Mouse (Mus musculus): Measurements from ENCODE around the gene Gtf2e1.
A peak's percentile ranks its signal among the peaks of the same experiment; 100 is the strongest.

The Gtf2e1 gene

DNA sequence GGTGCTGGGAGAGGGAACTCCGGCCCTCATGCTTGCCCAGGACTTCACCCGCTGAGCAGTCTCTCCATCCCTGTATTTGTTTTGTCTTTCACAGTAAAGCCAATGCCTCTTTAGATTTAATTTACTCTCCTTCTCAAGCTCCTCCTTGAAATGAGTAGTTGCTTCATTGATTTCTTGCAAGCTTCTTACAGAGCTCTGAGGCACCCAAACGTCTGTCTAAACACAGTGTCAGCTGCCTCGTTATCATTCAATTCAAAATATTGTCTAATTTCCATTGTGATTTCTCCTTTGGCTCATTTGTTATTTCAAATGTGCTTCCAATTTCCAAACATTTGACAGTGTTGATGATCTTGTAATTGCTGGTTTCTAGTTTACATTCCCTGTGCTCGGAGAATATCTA, 6.7 kb upstream of the Gtf2e1 start:
- ATAC-seq (ENCODE audit: low TSS enrichment): no peak

DNA sequence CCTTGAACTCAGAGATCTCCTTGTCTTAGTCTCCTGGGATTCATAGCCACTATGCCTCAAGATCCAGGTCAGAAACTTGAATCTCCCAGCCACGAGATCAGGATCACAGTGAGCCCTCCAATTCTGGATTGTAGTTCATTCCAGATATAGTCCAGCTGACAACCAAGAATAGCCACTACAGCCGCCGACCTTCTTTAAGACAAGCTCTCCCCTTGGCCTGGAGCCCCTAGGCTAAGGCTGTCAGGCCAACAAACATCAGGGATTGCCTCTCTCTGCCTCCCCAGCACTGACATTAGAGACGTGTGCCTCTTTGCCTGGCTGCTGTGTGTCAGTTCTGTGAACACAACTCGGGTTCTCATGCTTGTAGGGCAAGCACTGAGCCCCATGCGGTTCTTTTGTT, 1.2 kb upstream of the Gtf2e1 start:
- no peak for ATAC-seq (ENCODE audit: low TSS enrichment)

DNA sequence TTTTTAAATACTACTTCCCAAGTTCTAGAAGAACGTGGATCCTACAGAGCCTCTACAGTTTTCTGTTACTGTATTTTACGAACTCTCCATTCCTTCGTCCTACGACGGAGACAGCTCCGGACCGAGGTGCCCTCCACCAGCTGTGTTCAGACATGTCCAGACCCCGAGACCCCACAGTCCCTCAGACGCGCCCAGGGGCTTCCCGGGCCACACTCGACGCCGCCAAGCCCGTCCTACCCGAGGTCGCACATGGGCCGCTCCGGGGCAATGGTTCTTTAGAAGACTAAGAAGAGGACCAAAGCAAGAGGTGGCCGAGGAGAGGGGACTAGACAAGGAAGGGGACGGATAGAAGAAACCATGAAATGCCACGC, 364 bp downstream of the Gtf2e1 start:
- peak; percentile 38 for ATAC-seq (ENCODE audit: low TSS enrichment)

GRCm38 (mm10) chr16:37533369-37534068, 6.1 kb downstream of the Gtf2e1 start:
- ATAC-seq (ENCODE audit: low TSS enrichment): no peak

GRCm38 (mm10) chr16:37532046-37532445, 7.5 kb downstream of the Gtf2e1 start:
- ATAC-seq (ENCODE audit: low TSS enrichment): peak; percentile 92

DNA sequence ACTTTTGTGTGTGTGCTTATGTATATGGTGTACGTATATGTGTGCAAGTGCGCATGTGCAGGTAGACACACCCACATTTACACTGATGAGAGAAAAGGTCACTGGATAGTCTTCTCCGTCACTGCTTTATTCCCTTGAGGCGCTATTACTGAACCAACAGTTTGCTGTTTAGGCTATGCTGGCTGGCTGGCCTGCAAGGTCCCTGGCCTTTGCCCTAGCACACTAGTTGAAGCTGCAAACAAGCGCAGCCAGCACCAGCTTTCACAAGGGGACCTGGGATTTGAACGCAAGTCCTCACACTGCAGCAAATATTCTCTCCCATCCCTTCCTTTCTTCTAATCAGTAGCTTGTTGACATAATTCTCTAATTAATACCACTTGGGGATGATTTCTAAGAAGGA, 9.4 kb downstream of the Gtf2e1 start:
- no peak for ATAC-seq (ENCODE audit: low TSS enrichment)

- no peak for ATAC-seq (ENCODE audit: low TSS enrichment)
These were observed 12.8 kb downstream of the Gtf2e1 start for GRCm38 (mm10) chr16:37526688-37527223.

GRCm38 (mm10) chr16:37525121-37525520, 14.5 kb downstream of the Gtf2e1 start:
- ATAC-seq (ENCODE audit: low TSS enrichment): no peak

- no peak for ATAC-seq (ENCODE audit: low TSS enrichment)
These were observed 17.4 kb downstream of the Gtf2e1 start for GRCm38 (mm10) chr16:37522100-37522697.

DNA sequence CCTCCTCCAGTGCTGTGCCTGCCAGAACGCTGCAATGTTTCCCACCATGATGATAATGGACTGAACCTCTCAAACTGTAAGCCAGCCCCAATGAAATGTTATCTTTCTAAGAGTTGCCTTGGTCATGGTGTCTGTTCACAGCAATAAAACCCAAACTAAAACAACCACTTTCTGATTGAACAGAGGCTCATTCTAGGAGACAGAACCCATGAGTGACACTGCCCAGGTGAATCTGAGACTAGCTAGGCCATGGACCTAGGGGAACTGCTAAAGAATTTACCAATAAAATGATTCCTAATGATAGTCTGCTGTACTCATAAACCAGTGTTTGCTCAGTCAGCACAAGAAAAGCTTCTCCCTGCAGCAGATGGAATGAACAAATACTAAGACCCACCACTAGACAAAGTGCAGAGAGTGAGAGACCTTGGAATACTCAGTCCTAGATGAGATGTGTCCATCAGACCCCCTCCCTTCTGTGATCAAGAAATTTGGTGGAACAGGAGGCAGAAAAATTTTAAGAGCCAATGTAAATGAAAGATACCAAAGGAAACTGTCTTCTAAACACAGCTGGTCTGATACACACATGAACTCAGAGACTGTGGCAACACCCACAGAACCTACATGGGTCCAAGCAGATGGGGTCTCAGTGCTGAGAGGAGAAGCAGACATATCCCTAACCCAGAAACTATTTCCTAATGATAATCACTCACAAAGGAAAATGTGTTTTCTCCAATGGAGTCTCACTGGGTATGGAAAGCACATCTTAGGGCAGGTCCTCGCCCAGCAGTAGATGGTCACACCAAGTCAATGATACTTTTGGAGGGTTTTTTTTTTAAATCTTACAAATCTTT, 19.2 kb downstream of the Gtf2e1 start:
- ATAC-seq (ENCODE audit: low TSS enrichment): no peak

DNA sequence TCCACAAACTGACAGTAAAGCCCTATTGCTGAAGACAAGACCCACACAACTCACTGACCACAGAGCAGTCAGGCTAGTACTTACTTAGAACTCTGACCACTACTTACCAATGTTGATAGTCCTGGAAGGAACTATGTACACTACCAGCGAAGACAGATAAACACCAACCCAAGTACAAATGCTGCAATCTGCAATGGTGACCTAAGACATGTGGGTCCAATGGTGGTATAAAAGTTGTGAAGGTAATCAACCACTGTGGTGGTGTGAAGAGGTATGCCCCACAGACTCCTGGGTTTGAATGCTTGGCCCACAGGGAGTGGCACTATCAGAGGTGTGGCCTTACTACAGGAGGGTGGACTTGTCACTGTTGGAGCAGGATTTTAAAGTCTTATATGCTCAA, 19.9 kb downstream of the Gtf2e1 start:
- ATAC-seq (ENCODE audit: low TSS enrichment): no peak

DNA sequence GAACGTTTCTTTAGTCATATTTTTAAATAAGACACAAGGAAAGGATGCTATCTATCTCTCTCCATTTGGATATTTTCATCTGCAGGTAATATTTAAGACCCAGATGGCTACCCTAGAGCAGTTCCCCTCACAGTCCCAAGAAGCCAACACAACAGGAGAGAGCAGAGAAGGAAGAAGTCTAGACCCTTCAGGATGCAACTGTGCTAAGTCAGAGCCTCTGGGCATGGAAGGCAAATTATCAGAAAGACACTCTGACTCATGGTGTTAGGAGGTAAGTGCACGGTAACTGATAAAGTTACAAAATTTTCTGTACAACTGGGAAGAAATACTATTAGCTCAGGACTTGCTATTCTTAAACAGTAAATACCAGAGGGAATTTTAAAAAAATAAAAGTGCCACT, 20.9 kb downstream of the Gtf2e1 start:
- no peak for ATAC-seq (ENCODE audit: low TSS enrichment)

GRCm38 (mm10) chr16:37517596-37518211, 21.9 kb downstream of the Gtf2e1 start:
- ATAC-seq (ENCODE audit: low TSS enrichment): no peak

DNA sequence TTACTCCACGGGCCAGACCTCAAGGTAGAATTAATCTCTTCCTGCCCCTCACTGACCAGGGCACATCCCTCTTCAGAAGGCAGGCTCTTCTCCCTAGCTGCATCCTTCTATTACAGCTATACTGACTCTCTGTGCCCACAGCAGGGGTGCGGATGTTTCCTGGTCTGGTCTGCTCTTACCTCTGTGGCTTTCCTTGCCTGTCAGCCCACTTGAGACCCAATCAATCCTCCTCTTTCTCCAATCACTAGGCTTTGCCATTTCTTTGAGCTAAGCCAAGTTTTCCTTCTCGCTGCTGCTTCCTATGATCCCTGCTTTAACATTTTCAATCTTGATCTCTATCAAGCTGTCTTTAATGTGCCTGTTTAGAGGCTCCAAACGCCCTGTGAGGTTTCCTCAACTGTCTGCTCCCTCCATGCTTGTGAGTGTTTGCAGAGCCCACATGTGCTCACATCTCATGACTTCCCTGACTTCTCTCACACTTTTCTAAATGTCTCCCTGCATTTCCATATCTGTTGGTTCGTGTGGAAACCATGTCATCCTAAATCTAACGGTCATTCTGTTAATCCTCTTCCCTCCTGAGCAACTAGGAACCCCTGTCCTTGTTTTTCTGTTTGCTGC, 23.1 kb downstream of the Gtf2e1 start:
- no peak for ATAC-seq (ENCODE audit: low TSS enrichment)

- ATAC-seq (ENCODE audit: low TSS enrichment): no peak
These were observed 24.9 kb downstream of the Gtf2e1 start for GRCm38 (mm10) chr16:37514644-37515043.

- ATAC-seq (ENCODE audit: low TSS enrichment): no peak
These were observed 28.1 kb downstream of the Gtf2e1 start for GRCm38 (mm10) chr16:37511489-37511888.

- peak; percentile 85 for ATAC-seq (ENCODE audit: low TSS enrichment)
These were observed 32.8 kb downstream of the Gtf2e1 start for GRCm38 (mm10) chr16:37506751-37507150.

DNA sequence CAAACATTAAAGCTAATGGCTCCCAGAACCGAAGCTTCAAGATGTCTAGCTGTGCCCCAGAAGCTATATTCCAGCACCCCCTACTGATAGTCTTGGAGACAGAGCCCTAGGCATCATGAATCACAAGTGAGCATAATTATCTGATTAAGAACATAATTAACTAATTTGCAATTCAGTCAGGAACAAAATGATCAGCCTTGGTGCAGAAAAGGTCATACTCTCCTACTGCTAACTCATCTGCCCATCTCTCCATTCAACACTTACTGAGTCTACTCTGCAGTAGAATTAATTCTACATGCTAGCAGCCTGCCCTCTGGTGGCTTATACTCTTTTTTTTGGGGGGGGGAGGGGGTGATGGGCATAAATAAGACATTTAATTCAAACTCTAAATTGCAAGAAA, 35.1 kb downstream of the Gtf2e1 start:
- no peak for ATAC-seq (ENCODE audit: low TSS enrichment)

DNA sequence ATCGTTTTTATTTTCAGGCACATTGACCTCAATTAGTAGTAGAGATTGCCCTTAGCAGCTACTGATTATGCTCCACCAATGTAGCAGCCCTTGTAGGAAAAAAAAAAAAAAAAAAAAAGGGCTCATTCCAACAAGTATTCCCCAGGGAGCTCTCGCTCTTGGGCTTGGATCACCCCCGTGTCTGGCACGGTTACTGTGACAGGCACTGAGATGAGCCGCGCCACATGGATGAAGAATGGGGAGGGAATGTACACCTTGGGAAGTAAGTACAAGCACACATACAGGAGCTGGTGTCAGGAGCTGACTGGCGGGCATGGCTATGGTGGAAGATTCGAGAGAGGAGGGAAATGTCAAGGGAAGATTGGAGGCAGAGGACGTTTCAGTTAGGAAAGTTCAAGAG, 41.0 kb downstream of the Gtf2e1 start:
- ATAC-seq (ENCODE audit: low TSS enrichment): no peak

- peak; percentile 89 for ATAC-seq (ENCODE audit: low TSS enrichment)
These were observed 44.6 kb downstream of the Gtf2e1 start for GRCm38 (mm10) chr16:37495017-37495416.

- ATAC-seq (ENCODE audit: low TSS enrichment): no peak
These were observed 52.6 kb downstream of the Gtf2e1 start for GRCm38 (mm10) chr16:37486826-37487612.
